Comparison of ENCODE assay signal across 12 mouse cellular contexts in the genomic region with DNA sequence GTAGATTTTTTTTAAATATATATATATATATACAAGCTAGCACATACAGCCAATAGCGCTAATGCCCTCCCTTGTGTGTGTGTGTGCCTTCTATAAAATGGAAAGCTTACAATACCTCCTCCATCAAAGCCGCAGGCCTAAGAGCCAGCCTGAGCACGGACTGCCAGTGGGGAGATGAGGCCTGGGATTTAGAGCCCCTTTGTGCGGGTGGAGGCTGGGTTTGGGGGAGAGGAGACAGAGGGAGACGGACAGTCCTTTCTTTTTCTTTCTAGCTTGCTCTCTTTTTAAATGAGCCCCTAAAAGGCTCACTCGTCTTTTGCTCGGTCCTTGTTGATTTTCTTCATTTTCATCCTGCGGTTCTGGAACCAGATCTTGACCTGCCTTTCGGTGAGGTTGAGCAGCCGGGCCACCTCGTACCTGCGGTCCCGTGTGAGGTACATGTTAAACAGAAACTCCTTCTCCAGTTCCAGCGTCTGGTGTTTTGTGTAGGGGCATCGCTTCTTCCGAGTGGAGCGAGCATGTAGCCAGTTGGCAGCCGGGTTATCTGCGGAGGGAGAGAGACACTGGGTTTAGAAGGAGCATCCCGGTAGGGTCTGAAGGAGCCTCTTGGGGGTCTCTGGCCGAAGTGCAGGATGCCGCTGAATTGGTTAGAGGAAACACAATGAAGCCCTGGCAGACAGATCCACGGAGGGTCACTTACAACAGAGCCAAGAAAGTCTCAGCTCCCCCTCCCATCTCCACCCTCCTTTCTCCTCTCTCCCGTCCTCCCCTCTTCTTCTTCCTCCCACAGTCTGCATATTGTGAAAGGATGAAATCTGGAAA. TPM values are rescaled to one million over a fixed set of nuclear protein-coding genes. Genes with fewer than 3 reads are reported as not detected.
A peak's percentile ranks its signal among the peaks of the same experiment; 100 is the strongest.
DNase-seq lines count a peak whose midpoint lies in the region; ATAC-seq and TF ChIP-seq lines count a peak whose summit lies in the region.
"Had no signal": no experiment of that assay in that cellular context is flagged by ENCODE, and none has a peak within 500 bp of the region (broad histone marks: within the 10 kb centered on the region; RNA-seq: fewer than 3 reads in every experiment).

No protein-coding gene starts in this region.

- 2% methylated on average over 24 of the region's 24 CpGs for WGBS in midbrain, embryonic 11.5 days
- WGBS in midbrain, embryonic 13.5 days = 1% methylated on average over 24 of the region's 24 CpGs
- under 1% methylated on average over 24 of the region's 24 CpGs for WGBS in limb, embryonic 14.5 days
- 9% methylated on average over 24 of the region's 24 CpGs for WGBS in stomach, embryonic 16.5 days

- H3K9ac ChIP-seq in midbrain, embryonic 11.5 days (ENCODE audit: low read length) = no peak overlapping the region
- H3K9ac ChIP-seq in midbrain, embryonic 13.5 days (replicated peaks) = no peak overlapping the region
- H3K9ac ChIP-seq in limb, embryonic 14.5 days (ENCODE audit: low read depth, low read length, severe bottlenecking) = peak overlapping the region; percentile 100
- H3K9ac ChIP-seq in stomach, embryonic 16.5 days (ENCODE audit: low read length) = no peak overlapping the region; the same call in 1 of the 2 replicates
- H3K9ac ChIP-seq: forebrain, embryonic 15.5 days; liver, embryonic 14.5 days; midbrain, embryonic 15.5 days had no signal

- TF ChIP-seq POLR2A in limb, embryonic 14.5 days (IDR thresholded peaks at IDR 0.05; ENCODE audit: borderline replicate concordance, extremely low read depth, insufficient read depth, insufficient read length) = no peak

- no peaks in the 10 kb centered on the region for H3K9me3 ChIP-seq in midbrain, embryonic 11.5 days (ENCODE audit: control insufficient read depth, low read length)
- no peaks in the 10 kb centered on the region for H3K9me3 ChIP-seq in midbrain, embryonic 13.5 days
- no peaks in the 10 kb centered on the region for H3K9me3 ChIP-seq in limb, embryonic 14.5 days (ENCODE audit: control insufficient read depth, low read length)
- no peaks in the 10 kb centered on the region for H3K9me3 ChIP-seq in stomach, embryonic 16.5 days (replicated peaks; ENCODE audit: control insufficient read depth, low read length)
- H3K9me3 ChIP-seq: forebrain, embryonic 15.5 days; midbrain, embryonic 15.5 days had no signal

- no peak overlapping the region for H3K4me2 ChIP-seq in midbrain, embryonic 11.5 days
- H3K4me2 ChIP-seq in midbrain, embryonic 13.5 days (replicated peaks) = no peak overlapping the region
- H3K4me2 ChIP-seq in limb, embryonic 14.5 days (replicated peaks; ENCODE audit: low read depth, low read length, severe bottlenecking) = peak overlapping the region; percentile 96
- H3K4me2 ChIP-seq in stomach, embryonic 16.5 days (ENCODE audit: low read depth, low read length) = peak overlapping the region; percentile 25; the same call in 1 of the 2 replicates
- H3K4me2 ChIP-seq: forebrain, embryonic 15.5 days; midbrain, embryonic 15.5 days had no signal

- no peak overlapping the region for H3K4me3 ChIP-seq in midbrain, embryonic 11.5 days (ENCODE audit: low read depth, low read length)
- H3K4me3 ChIP-seq in midbrain, embryonic 13.5 days (replicated peaks) = no peak overlapping the region
- peak overlapping the region; percentile 90 for H3K4me3 ChIP-seq in limb, embryonic 14.5 days (replicated peaks; ENCODE audit: low read length)
- peak overlapping the region; percentile 19; the same call in 1 of the 2 replicates for H3K4me3 ChIP-seq in stomach, embryonic 16.5 days (replicated peaks; ENCODE audit: low read length)
- H3K4me3 ChIP-seq: forebrain, embryonic 15.5 days; midbrain, embryonic 15.5 days had no signal

- peak; percentile 96 for DNase-seq in midbrain, embryonic 11.5 days (ENCODE audit: low spot score, missing footprints)
- DNase-seq in kidney, adult 18-20 months = peak; percentile 67
- peak; percentile 44 for DNase-seq in limb, embryonic 14.5 days (ENCODE audit: low spot score)
- DNase-seq in cerebellum, postnatal 4 days (ENCODE audit: low spot score in 2 of 2) = no peak
- DNase-seq in adrenal gland, adult 8-10 months = no peak
- DNase-seq: retina, postnatal 1 day had no signal

- 0 out of 2 replicates have a peak, but pooled peaks cover 2% of the 10 kb centered on the region for H3K4me1 ChIP-seq in midbrain, embryonic 11.5 days (ENCODE audit: control insufficient read depth, insufficient read depth, low read length)
- H3K4me1 ChIP-seq in midbrain, embryonic 13.5 days (replicated peaks) = peaks cover 4% of the 10 kb centered on the region
- peaks cover 30% of the 10 kb centered on the region for H3K4me1 ChIP-seq in limb, embryonic 14.5 days (ENCODE audit: control insufficient read depth, insufficient read depth, low read length)
- peaks cover 4% of the 10 kb centered on the region; the same call in 1 of the 2 replicates for H3K4me1 ChIP-seq in stomach, embryonic 16.5 days (ENCODE audit: control insufficient read depth, insufficient read depth, low read length)

- H3K27me3 ChIP-seq in midbrain, embryonic 11.5 days (ENCODE audit: control insufficient read depth, insufficient read depth, low read length) = peaks cover 98% of the 10 kb centered on the region
- H3K27me3 ChIP-seq in midbrain, embryonic 13.5 days = peaks cover 99% of the 10 kb centered on the region
- peaks cover 5% of the 10 kb centered on the region; the same call in 1 of the 2 replicates for H3K27me3 ChIP-seq in limb, embryonic 14.5 days (ENCODE audit: control insufficient read depth, insufficient read depth, low read length)
- peaks cover 91% of the 10 kb centered on the region for H3K27me3 ChIP-seq in stomach, embryonic 16.5 days (ENCODE audit: control insufficient read depth, insufficient read depth, low read length)

- no peak for ATAC-seq in midbrain, embryonic 11.5 days (ENCODE audit: low FRiP score)
- no peak for ATAC-seq in midbrain, embryonic 13.5 days
- ATAC-seq in limb, embryonic 14.5 days (ENCODE audit: low FRiP score, low read depth) = no peak
- no peak for ATAC-seq in stomach, embryonic 16.5 days (ENCODE audit: insufficient read depth, low FRiP score)
- ATAC-seq: forebrain, embryonic 15.5 days; midbrain, embryonic 15.5 days had no signal

- H3K36me3 ChIP-seq in midbrain, embryonic 11.5 days (ENCODE audit: control insufficient read depth, insufficient read depth, low read length) = no peaks in the 10 kb centered on the region
- no peaks in the 10 kb centered on the region for H3K36me3 ChIP-seq in midbrain, embryonic 13.5 days
- H3K36me3 ChIP-seq in limb, embryonic 14.5 days (ENCODE audit: control insufficient read depth, insufficient read depth, low read length) = peaks cover 34% of the 10 kb centered on the region
- no peaks in the 10 kb centered on the region for H3K36me3 ChIP-seq in stomach, embryonic 16.5 days (ENCODE audit: control insufficient read depth, insufficient read depth, low read length)
- H3K36me3 ChIP-seq: forebrain, embryonic 15.5 days; midbrain, embryonic 15.5 days had no signal

- no peak overlapping the region for H3K27ac ChIP-seq in midbrain, embryonic 11.5 days (ENCODE audit: low read depth, low read length)
- no peak overlapping the region for H3K27ac ChIP-seq in midbrain, embryonic 13.5 days
- H3K27ac ChIP-seq in limb, embryonic 14.5 days (replicated peaks; ENCODE audit: low read depth, low read length) = peak overlapping the region; percentile 95
- no peak overlapping the region for H3K27ac ChIP-seq in stomach, embryonic 16.5 days (ENCODE audit: low read length)
- H3K27ac ChIP-seq: forebrain, embryonic 15.5 days; liver, embryonic 14.5 days; midbrain, embryonic 15.5 days had no signal

RNA-seq across cellular contexts. Expression of gene Hoxa7, which starts 2.5 kb away (rescaled TPM):
- polyA plus RNA-seq in midbrain, embryonic 11.5 days (2014; fragmentation: Nextera tagmentation; extraction: Ambion mirVana) = 0.14 TPM in 1 of 2 replicates, not detected in the other
- polyA plus RNA-seq in midbrain, embryonic 13.5 days (2015; fragmentation: Nextera tagmentation; extraction: Ambion mirVana) = not detected in 2 replicates
- polyA plus RNA-seq in limb, embryonic 14.5 days (2012; rRNA removed) = 15.8 and 17.0 TPM in 2 replicates
- 8.9 and 10.1 TPM in 2 replicates for polyA plus RNA-seq in limb, embryonic 14.5 days (2014; fragmentation: Nextera tagmentation; extraction: Ambion mirVana)
- 10.8 and 12.3 TPM in 2 replicates for polyA plus RNA-seq in stomach, embryonic 16.5 days (2015; fragmentation: Nextera tagmentation; extraction: Ambion mirVana)
- total RNA-seq in adrenal gland, adult 8-10 months (2022) = 10 to 100 TPM; 12.9 to 27.9 (median 19.1) TPM
- polyA plus RNA-seq: forebrain, embryonic 15.5 days; midbrain, embryonic 15.5 days had no signal

RNA-seq across cellular contexts. Expression of gene Hoxa9, which starts 6.7 kb away (rescaled TPM):
- polyA plus RNA-seq in midbrain, embryonic 11.5 days (2014; fragmentation: Nextera tagmentation; extraction: Ambion mirVana) = not detected in 2 replicates
- not detected in 2 replicates for polyA plus RNA-seq in midbrain, embryonic 13.5 days (2015; fragmentation: Nextera tagmentation; extraction: Ambion mirVana)
- polyA plus RNA-seq in limb, embryonic 14.5 days (2012; rRNA removed) = 107 and 134 TPM in 2 replicates
- polyA plus RNA-seq in limb, embryonic 14.5 days (2014; fragmentation: Nextera tagmentation; extraction: Ambion mirVana) = 39.0 and 45.2 TPM in 2 replicates
- 0.50 and 1.2 TPM in 2 replicates for polyA plus RNA-seq in stomach, embryonic 16.5 days (2015; fragmentation: Nextera tagmentation; extraction: Ambion mirVana)
- under 1 TPM in 3 of 4 experiments, not detected in 1; 0.27 to 0.56 (median 0.55) TPM for total RNA-seq in adrenal gland, adult 8-10 months (2022)
- polyA plus RNA-seq: forebrain, embryonic 15.5 days; midbrain, embryonic 15.5 days had no signal

RNA-seq across cellular contexts. Expression of gene Gm28308, which starts 11.0 kb away (rescaled TPM):
- not detected in 2 replicates for polyA plus RNA-seq in midbrain, embryonic 11.5 days (2014; fragmentation: Nextera tagmentation; extraction: Ambion mirVana)
- not detected in 2 replicates for polyA plus RNA-seq in midbrain, embryonic 13.5 days (2015; fragmentation: Nextera tagmentation; extraction: Ambion mirVana)
- polyA plus RNA-seq in limb, embryonic 14.5 days (2012; rRNA removed) = 3.2 and 4.6 TPM in 2 replicates
- polyA plus RNA-seq in limb, embryonic 14.5 days (2014; fragmentation: Nextera tagmentation; extraction: Ambion mirVana) = 1.1 TPM in 1 of 2 replicates, not detected in the other
- polyA plus RNA-seq in stomach, embryonic 16.5 days (2015; fragmentation: Nextera tagmentation; extraction: Ambion mirVana) = not detected in 2 replicates
- 1 to 10 TPM in 2 of 4 experiments, under 1 TPM in 2; 0.49 to 2.8 (median 1.4) TPM for total RNA-seq in adrenal gland, adult 8-10 months (2022)
- polyA plus RNA-seq: forebrain, embryonic 15.5 days; heart, embryonic 14.5 days; liver, embryonic 14.5 days; midbrain, embryonic 15.5 days had no signal

RNA-seq across cellular contexts. Expression of gene Hoxa3, which starts 11.0 kb away (rescaled TPM):
- polyA plus RNA-seq in midbrain, embryonic 11.5 days (2014; fragmentation: Nextera tagmentation; extraction: Ambion mirVana) = 0.11 TPM in 1 of 2 replicates, not detected in the other
- polyA plus RNA-seq in midbrain, embryonic 13.5 days (2015; fragmentation: Nextera tagmentation; extraction: Ambion mirVana) = not detected in 2 replicates
- polyA plus RNA-seq in limb, embryonic 14.5 days (2012; rRNA removed) = 12.0 and 15.9 TPM in 2 replicates
- 2.7 and 3.4 TPM in 2 replicates for polyA plus RNA-seq in limb, embryonic 14.5 days (2014; fragmentation: Nextera tagmentation; extraction: Ambion mirVana)
- 6.0 and 7.4 TPM in 2 replicates for polyA plus RNA-seq in stomach, embryonic 16.5 days (2015; fragmentation: Nextera tagmentation; extraction: Ambion mirVana)
- total RNA-seq in adrenal gland, adult 8-10 months (2022) = 1 to 10 TPM; 2.9 to 9.8 (median 6.8) TPM
- polyA plus RNA-seq: forebrain, embryonic 15.5 days; midbrain, embryonic 15.5 days had no signal

RNA-seq across cellular contexts. Expression of gene Hoxa6, which starts 15.6 kb away (rescaled TPM):
- not detected in 2 replicates for polyA plus RNA-seq in midbrain, embryonic 11.5 days (2014; fragmentation: Nextera tagmentation; extraction: Ambion mirVana)
- polyA plus RNA-seq in midbrain, embryonic 13.5 days (2015; fragmentation: Nextera tagmentation; extraction: Ambion mirVana) = not detected in 2 replicates
- polyA plus RNA-seq in limb, embryonic 14.5 days (2012; rRNA removed) = 3.9 and 4.3 TPM in 2 replicates
- polyA plus RNA-seq in limb, embryonic 14.5 days (2014; fragmentation: Nextera tagmentation; extraction: Ambion mirVana) = 0.66 and 0.94 TPM in 2 replicates
- polyA plus RNA-seq in stomach, embryonic 16.5 days (2015; fragmentation: Nextera tagmentation; extraction: Ambion mirVana) = 1.3 and 1.4 TPM in 2 replicates
- total RNA-seq in adrenal gland, adult 8-10 months (2022) = 1 to 10 TPM; 3.6 to 9.5 (median 5.2) TPM
- polyA plus RNA-seq: forebrain, embryonic 15.5 days; heart, embryonic 14.5 days; liver, embryonic 14.5 days; midbrain, embryonic 15.5 days had no signal

Comparison
In these comparisons a context has a peak if more than half of its experiments do, and no peak if none do; other contexts are left out.
1. DNase-seq: peak in midbrain, embryonic 11.5 days (single experiment), kidney, adult 18-20 months (single experiment) and limb, embryonic 14.5 days (single experiment); none in cerebellum, postnatal 4 days (0 of 2) and adrenal gland, adult 8-10 months (single experiment).
2. H3K4me2 ChIP-seq: peak in limb, embryonic 14.5 days (single experiment) and stomach, embryonic 16.5 days (single experiment); none in midbrain, embryonic 11.5 days (single experiment) and midbrain, embryonic 13.5 days (single experiment).
3. H3K4me3 ChIP-seq: peak in limb, embryonic 14.5 days (single experiment) and stomach, embryonic 16.5 days (single experiment); none in midbrain, embryonic 11.5 days (single experiment) and midbrain, embryonic 13.5 days (single experiment).
4. RNA of gene Hoxa9, which starts 6.7 kb away (polyA plus RNA-seq): 39.0 to 134 TPM in limb, embryonic 14.5 days; 0.50 to 1.2 TPM in stomach, embryonic 16.5 days, not detected in midbrain, embryonic 11.5 days and not detected in midbrain, embryonic 13.5 days; every median in the first group is over 10 times any median in the second.